Mouse (Mus musculus) kidney, adult 2 months (tissue): ENCODE data around the gene Mfsd6.

Experiments used
- CTCF ChIP-seq: fragments of 200-500 bp; conservative IDR thresholded peaks from 2 replicates; pipeline ENCODE4 v1.5.1; 2011; ENCODE audit warnings: low read depth, mild to moderate bottlenecking, control low read depth, low read length, moderate library complexity, mixed read lengths; ENCODE audit not compliant: insufficient read depth, insufficient read length
- POLR2A ChIP-seq: fragments of 200-500 bp; IDR thresholded peaks from one replicate; pipeline ENCODE4 v1.6.1; 2011; ENCODE audit warnings: low read depth, low read length, control low read depth

- TF ChIP-seq CTCF (no peak), POLR2A (no peak)
Observed at GRCm38 (mm10) chr1:52683550-52683949, 43.7 kb downstream of the Mfsd6 start.
